Mouse (Mus musculus) ES-Bruce4 (cell line): ENCODE results near the gene Usp6nl.

Source experiments
- CTCF ChIP-seq: IDR thresholded peaks from one replicate; pipeline ENCODE4 v1.8.1; 2011; ENCODE audit warnings: low read depth, low read length
- EP300 ChIP-seq: IDR thresholded peaks from 2 replicates; pipeline ENCODE4 v1.6.1; 2011; ENCODE audit warnings: low read depth, low read length; ENCODE audit not compliant: insufficient read depth
- POLR2A ChIP-seq: IDR thresholded peaks from one replicate; pipeline ENCODE4 v1.8.1; 2011; ENCODE audit warnings: low read length; ENCODE audit not compliant: insufficient read depth

DNA sequence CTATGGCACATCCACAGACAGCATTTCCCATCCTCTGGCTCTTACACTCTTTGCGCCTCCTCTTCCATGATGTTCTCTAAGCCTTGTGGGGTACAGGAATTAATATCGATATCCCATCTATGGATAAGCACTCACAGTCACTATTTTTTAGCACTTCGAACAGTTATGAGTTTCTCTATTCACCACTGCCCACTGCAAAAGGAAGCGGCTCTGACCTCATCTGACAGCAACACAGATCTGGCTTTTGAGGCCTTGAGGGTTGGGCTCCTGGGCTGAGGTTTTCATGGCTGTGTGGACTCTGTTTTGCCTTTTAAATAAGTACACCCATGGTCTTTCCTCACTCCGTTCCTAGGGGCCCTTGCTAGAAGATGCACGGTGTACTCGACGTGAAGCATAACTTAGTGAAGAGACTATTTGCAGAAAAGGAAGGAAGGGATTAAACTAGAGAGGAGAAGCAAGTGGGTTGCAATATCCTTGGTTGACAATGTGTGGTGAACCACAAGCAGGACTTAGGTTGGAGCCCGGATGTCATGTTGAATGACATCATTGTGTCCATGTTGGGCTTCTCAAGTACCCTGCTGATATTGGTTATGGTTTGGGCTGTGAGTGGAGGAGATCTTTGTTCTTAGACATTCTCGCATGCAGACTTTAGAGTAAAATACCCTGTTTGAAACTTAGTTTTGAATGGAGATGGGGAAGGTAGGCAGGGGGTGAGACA lies 43.5 kb upstream of the Usp6nl start:
- no peak for TF ChIP-seq CTCF
- TF ChIP-seq POLR2A, result no peak
- TF ChIP-seq EP300, result no peak
